Mouse (Mus musculus) CD8-positive naive resting alpha-beta T cell, adult 2 months (primary cell): Measurements from ENCODE around the gene Mest.

ENCODE experiments used
- DNase-seq, 2 experiments: peaks; one replicate each; pipeline ENCODE4 v3.0.0; 2022; ENCODE audit warnings: low read depth in 2 of 2, low spot score in 2 of 2

The Mest gene

GRCm38 (mm10) chr6:30703977-30704602 lies 19.3 kb upstream of the Mest start:
- no peak for DNase-seq

- no peak for DNase-seq
These were observed 14.2 kb upstream of the Mest start for GRCm38 (mm10) chr6:30709115-30709514.

- no peak for DNase-seq
These were observed 12.7 kb upstream of the Mest start for GRCm38 (mm10) chr6:30710371-30711364.

- DNase-seq, result no peak
These were observed 12.0 kb upstream of the Mest start for GRCm38 (mm10) chr6:30711365-30711763.

- no peak for DNase-seq
These were observed 10.9 kb upstream of the Mest start for GRCm38 (mm10) chr6:30712484-30712883.

GRCm38 (mm10) chr6:30713455-30713854 lies 9.9 kb upstream of the Mest start:
- no peak for DNase-seq

- DNase-seq, result no peak
These were observed 9.5 kb upstream of the Mest start for GRCm38 (mm10) chr6:30713896-30714295.

- DNase-seq, result no peak
These were observed 8.4 kb upstream of the Mest start for GRCm38 (mm10) chr6:30714891-30715471.

- DNase-seq, result no peak
These were observed 6.6 kb upstream of the Mest start for GRCm38 (mm10) chr6:30716796-30717195.

GRCm38 (mm10) chr6:30722385-30723164 lies 772 bp upstream of the Mest start:
- DNase-seq, result no peak

- no peak for DNase-seq
These were observed 7.1 kb downstream of the Mest start for GRCm38 (mm10) chr6:30730301-30730971.

- no peak for DNase-seq
These were observed 9.3 kb downstream of the Mest start for GRCm38 (mm10) chr6:30732571-30733130.

- DNase-seq, result no peak
These were observed 11.1 kb downstream of the Mest start for GRCm38 (mm10) chr6:30734465-30734864.

GRCm38 (mm10) chr6:30734988-30735727 lies 11.8 kb downstream of the Mest start:
- no peak for DNase-seq

- DNase-seq, result no peak
These were observed 12.5 kb downstream of the Mest start for GRCm38 (mm10) chr6:30735728-30736371.

- DNase-seq, result no peak
These were observed 13.0 kb downstream of the Mest start for GRCm38 (mm10) chr6:30736372-30736762.

GRCm38 (mm10) chr6:30736864-30737547 lies 13.7 kb downstream of the Mest start:
- DNase-seq, result peak in 1 of 2 experiments; percentile 16
